Mouse (Mus musculus): ENCODE data around the gene Gm4881. TPM values are rescaled to one million over a fixed set of nuclear protein-coding genes. Genes with fewer than 3 reads are reported as not detected.

Gm4881 gene
- polyA plus RNA-seq (2012; rRNA removed) = 2.9 and 5.5 TPM in 2 replicates

DNA sequence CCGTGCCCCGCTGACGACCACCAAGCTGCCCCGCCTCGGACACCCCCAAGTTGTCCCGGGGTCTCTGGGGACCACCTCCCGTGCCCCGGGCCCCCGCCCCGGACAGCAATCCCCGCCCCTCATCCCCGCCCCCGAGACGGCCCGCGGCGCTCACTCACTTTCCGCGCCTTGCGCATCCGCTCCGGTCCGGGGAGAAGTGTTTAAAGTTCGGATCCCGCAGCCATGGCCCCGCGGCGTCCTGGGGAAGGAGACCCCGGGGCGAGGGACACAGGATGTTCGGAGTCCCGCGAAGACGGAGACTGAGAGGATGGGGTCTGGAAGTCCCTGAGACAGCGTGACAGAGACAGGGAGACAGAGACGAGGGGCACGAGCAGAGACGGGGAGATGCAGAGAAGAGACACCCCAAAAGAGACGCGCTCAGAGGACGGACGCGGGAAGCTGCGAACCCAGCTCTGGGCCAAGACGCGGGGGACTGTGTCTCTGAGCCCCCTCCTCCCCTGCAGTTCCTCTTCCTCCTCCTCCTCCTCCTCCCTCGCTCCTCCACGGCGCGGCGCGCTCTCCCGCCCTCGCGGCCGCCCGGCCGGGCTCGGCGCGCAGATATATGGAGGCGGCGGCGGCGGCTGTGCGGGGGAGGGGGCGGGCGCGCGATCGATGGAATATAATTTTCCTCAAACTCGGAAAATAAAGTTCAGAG lies at the start of gene Gm4881:
TSS of gene Gm4881 (minus strand) at position 238 of the 694 bp plus-strand sequence.

DNA sequence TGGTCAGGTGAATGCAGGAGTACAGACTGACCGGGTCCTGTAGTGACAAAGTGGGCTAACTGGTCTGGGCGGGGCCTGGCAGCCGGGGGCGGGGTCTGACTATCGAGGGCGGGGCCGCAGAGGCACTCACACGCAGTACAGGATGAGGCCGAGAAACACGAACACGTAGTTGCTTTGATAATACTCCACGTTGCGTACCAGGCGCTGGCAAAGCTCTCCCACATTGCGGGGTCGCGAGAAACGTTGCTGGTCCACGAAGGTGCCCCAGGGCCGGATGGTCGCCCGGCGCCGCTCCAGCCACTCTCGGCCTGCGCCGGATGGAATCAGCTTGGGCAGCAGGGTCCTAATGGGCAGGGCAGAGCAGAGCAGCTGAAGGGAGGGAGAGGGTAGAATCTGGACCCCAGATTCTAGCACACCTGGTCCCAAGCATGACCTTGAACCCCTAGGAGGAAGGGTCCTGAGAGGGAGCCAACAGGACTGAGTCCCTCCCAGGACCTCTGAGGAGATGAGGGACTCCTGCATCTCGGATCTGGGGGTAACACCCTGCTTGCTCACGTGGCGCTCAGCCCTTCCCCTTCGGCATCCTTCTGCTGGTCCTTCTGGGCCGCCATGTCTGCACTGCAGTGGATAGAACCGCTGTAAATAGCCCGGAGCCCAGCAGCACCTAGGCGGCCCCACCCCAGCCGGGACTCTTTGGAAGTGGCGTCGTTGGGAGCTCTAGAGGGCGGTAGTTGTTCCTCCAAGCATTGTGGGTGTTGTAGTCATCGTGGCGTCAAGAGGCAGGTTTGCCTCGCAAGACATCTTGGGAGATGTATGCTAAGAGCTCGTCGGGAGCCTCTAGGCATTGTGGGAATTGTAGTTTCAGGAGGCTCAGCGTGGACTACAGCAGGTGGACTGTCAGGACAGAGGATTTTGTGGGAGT lies 27.9 kb upstream of the Gm4881 start, which contains the start of gene Rabac1:
TSS of gene Rabac1 (minus strand) at position 783 of the 922 bp plus-strand sequence.

DNA sequence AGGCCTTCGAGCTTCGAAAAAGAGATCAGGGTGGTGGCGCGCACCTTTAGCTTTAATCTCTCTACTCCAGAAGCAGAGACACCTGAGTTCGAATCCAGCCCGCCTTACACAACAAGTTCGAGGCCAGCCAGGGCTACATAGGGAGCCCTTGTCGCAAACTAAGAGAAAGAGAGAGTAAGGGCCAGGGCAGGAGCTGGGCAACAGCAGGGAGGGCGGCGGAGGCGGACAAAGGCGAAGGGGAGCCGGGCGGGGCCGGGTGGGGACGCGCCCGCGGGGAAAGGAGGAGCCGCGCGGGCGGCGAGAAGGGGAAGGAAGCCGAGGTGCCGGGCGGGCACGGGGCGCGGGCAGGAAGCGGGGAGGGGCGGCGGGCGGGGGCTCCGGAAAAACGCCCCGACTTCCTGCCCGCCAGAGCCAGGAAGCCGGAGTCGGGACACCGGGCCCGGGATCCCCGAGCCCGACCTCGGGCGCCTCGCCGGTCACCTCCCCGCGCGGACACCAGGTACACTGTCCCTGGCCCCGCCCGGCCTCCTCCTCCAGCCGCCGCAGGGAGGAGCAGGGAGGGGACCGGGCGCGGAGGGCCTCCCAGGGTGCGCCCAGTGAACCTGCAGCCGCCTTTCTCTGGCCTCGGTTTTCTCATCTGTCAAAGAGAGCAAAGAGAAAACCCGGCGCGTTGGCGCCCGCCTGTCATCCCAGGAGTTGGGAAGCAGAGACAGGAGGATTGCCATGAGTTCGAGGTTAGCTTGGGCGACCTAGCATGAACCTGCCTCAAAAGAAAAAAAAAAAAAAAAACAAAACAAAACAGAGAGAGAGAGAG lies 41.5 kb downstream of the Gm4881 start, which contains the start of gene Arhgef1:
TSS of gene Arhgef1 (plus strand) at position 283 of the 814 bp plus-strand sequence.

DNA sequence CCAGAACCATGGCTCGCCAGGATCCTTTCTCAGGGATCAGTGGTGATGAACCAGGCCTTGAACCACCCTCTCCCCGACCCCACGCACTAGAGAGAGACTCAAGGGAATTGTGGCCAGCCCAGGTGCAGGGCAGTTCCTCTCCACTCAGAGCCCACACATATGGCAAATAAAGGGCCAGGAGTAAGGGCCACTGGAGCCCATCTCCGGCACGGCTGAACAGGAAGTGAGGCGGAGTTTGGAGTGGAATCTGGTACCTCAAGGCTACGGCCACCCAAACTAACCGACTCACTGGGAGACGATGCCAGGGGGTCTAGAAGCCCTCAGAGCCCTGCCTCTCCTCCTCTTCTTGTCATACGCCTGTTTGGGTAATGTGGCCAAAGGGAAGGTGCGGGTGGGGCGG lies 47.1 kb downstream of the Gm4881 start, which contains the start of gene Cd79a:
TSS of gene Cd79a (plus strand) at position 158 of the 400 bp plus-strand sequence.

DNA sequence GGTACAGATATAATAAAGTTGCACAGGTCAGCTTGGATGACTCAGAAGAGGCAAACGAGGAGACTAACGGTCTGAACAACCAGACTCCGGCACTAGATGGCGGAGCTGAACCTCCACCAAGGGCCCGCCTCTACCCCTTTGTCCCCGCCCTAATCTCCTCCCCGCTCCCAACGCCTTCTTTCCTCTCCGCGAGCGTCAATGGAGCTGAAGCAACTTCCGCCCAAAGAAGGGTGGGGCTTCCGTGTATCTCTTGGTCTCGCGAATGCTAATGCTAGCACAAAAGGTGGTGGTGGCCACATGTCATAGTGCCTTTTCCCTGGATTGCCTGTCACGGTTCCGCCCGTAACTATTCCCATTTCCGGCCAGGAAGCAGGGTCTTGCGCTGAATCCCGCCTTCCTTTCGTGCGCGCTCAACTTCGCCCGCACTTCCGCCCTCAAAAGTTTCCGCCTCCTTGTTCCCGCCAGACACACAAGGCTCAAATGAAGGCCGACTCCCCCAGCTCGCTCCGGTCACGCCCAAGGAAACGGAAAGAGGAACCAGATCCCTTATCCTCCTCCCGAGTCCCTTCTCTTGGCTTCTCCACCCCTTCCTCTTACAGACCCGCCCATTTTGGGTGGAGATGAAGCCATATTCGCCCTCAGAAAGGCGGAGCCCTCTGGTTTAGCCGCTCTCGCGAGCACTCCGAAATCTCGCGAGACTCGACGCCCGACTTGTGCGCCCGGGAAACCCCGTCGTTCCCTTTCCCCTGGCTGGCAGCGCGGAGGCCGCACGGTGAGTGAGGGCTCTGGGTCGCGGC lies 60.2 kb downstream of the Gm4881 start, which contains the start of gene Rps19:
TSS of gene Rps19 (plus strand) at position 476 of the 797 bp plus-strand sequence.

Other genes starting within 250 kb of the Gm4881 start
- not detected in 2 replicates for gene BC049730, start 235.3 kb downstream of the Gm4881 start, polyA plus RNA-seq (2012; rRNA removed)
- not detected in 2 replicates for gene Gm4763, start 217.6 kb downstream of the Gm4881 start, polyA plus RNA-seq (2012; rRNA removed)
- gene Cd177, start 184.2 kb downstream of the Gm4881 start, polyA plus RNA-seq (2012; rRNA removed) = 0.04 and 0.06 TPM in 2 replicates
- 0.06 TPM in 1 of 2 replicates, not detected in the other for gene Ceacam10, start 167.3 kb downstream of the Gm4881 start, polyA plus RNA-seq (2012; rRNA removed)
- 8.4 and 29.0 TPM in 2 replicates for gene Gm9844, start 82.3 kb downstream of the Gm4881 start, polyA plus RNA-seq (2012; rRNA removed)
- not detected in 2 replicates for gene Lypd4, start 74.6 kb downstream of the Gm4881 start, polyA plus RNA-seq (2012; rRNA removed)
- 0.06 TPM in 1 of 2 replicates, not detected in the other for gene Dmrtc2, start 74.4 kb downstream of the Gm4881 start, polyA plus RNA-seq (2012; rRNA removed)
- 1,130 and 1,588 TPM in 2 replicates for gene Rps19, start 60.1 kb downstream of the Gm4881 start, polyA plus RNA-seq (2012; rRNA removed)
- gene Cd79a, start 47.1 kb downstream of the Gm4881 start, polyA plus RNA-seq (2012; rRNA removed) = 0.30 and 0.52 TPM in 2 replicates
- 127 and 129 TPM in 2 replicates for gene Arhgef1, start 41.6 kb downstream of the Gm4881 start, polyA plus RNA-seq (2012; rRNA removed)
- 86.6 and 98.9 TPM in 2 replicates for gene Rabac1, start 28.3 kb upstream of the Gm4881 start, polyA plus RNA-seq (2012; rRNA removed)
- 29.8 and 30.4 TPM in 2 replicates for gene Atp1a3, start 61.5 kb upstream of the Gm4881 start, polyA plus RNA-seq (2012; rRNA removed)
- gene Grik5, start 127.9 kb upstream of the Gm4881 start, polyA plus RNA-seq (2012; rRNA removed) = 71.4 and 73.3 TPM in 2 replicates
- gene Zfp574, start 128.1 kb upstream of the Gm4881 start, polyA plus RNA-seq (2012; rRNA removed) = 27.9 and 30.8 TPM in 2 replicates
- 21.3 and 25.0 TPM in 2 replicates for gene Pou2f2, start 235.2 kb upstream of the Gm4881 start, polyA plus RNA-seq (2012; rRNA removed)

Data from central nervous system, embryonic 11.5 days (tissue).